Mouse (Mus musculus): ENCODE data around the gene Lgr5. TPM values are rescaled to one million over a fixed set of nuclear protein-coding genes. Genes with fewer than 3 reads are reported as not detected.

The Lgr5 gene
- polyA plus RNA-seq, 1 experiment from 2014 or later: 0.35 TPM

- TF ChIP-seq EP300 (IDR thresholded peaks at IDR 0.05): no peak
- TF ChIP-seq CTCF (IDR thresholded peaks at IDR 0.05): no peak
- no peaks in the 10 kb centered on the region for H3K4me1 ChIP-seq (ENCODE audit: insufficient read depth, low read depth, low read length)
- DNase-seq (ENCODE audit: low spot score) (no peak), ATAC-seq (no peak)
- H3K27me3 ChIP-seq (replicated peaks; ENCODE audit: insufficient read depth, low read length): no peaks in the 10 kb centered on the region
- H3K36me3 ChIP-seq (ENCODE audit: insufficient read depth, low read length): no peaks in the 10 kb centered on the region
- no peak overlapping the region for H3K9ac ChIP-seq (replicated peaks; ENCODE audit: low read depth)
- no peak overlapping the region for H3K27ac ChIP-seq (ENCODE audit: low read length)
- 78% methylated on average over 3 of the region's 3 CpGs for WGBS
- H3K4me2 ChIP-seq (replicated peaks; ENCODE audit: low read depth, low read length): no peak overlapping the region
- no peak overlapping the region for H3K4me3 ChIP-seq (ENCODE audit: low read depth, low read length)
- H3K9me3 ChIP-seq (ENCODE audit: low read length): no peaks in the 10 kb centered on the region
Observed at GRCm38 (mm10) chr10:115518845-115519244, 68.7 kb downstream of the Lgr5 start.

- TF ChIP-seq EP300 (IDR thresholded peaks at IDR 0.05) (no peak), CTCF (IDR thresholded peaks at IDR 0.05) (no peak)
- Histone ChIP-seq H3K27ac (ENCODE audit: low read length) (no peak overlapping the region), H3K9ac (replicated peaks; ENCODE audit: low read depth) (no peak overlapping the region), H3K4me1 (ENCODE audit: insufficient read depth, low read depth, low read length) (no peaks in the 10 kb centered on the region), H3K4me2 (replicated peaks; ENCODE audit: low read depth, low read length) (no peak overlapping the region), H3K27me3 (replicated peaks; ENCODE audit: insufficient read depth, low read length) (no peaks in the 10 kb centered on the region), H3K9me3 (ENCODE audit: low read length) (no peaks in the 10 kb centered on the region), H3K4me3 (ENCODE audit: low read depth, low read length) (no peak overlapping the region), H3K36me3 (ENCODE audit: insufficient read depth, low read length) (no peaks in the 10 kb centered on the region)
- WGBS: 57% methylated on average over 7 of the region's 7 CpGs
- no peak for ATAC-seq
- no peak for DNase-seq (ENCODE audit: low spot score)
Observed at GRCm38 (mm10) chr10:115515503-115515902, 72.1 kb downstream of the Lgr5 start.

- H3K4me1 ChIP-seq (ENCODE audit: insufficient read depth, low read depth, low read length): no peaks in the 10 kb centered on the region
- no peak overlapping the region for H3K27ac ChIP-seq (ENCODE audit: low read length)
- no peak overlapping the region for H3K4me3 ChIP-seq (ENCODE audit: low read depth, low read length)
- H3K27me3 ChIP-seq (replicated peaks; ENCODE audit: insufficient read depth, low read length): no peaks in the 10 kb centered on the region
- WGBS: 90% methylated on average over 5 of the region's 5 CpGs
- ATAC-seq: no peak
- H3K9me3 ChIP-seq (ENCODE audit: low read length): no peaks in the 10 kb centered on the region
- H3K36me3 ChIP-seq (ENCODE audit: insufficient read depth, low read length): no peaks in the 10 kb centered on the region
- no peak overlapping the region for H3K9ac ChIP-seq (replicated peaks; ENCODE audit: low read depth)
- no peak for DNase-seq (ENCODE audit: low spot score)
- TF ChIP-seq EP300 (IDR thresholded peaks at IDR 0.05) (no peak), CTCF (IDR thresholded peaks at IDR 0.05) (no peak)
- no peak overlapping the region for H3K4me2 ChIP-seq (replicated peaks; ENCODE audit: low read depth, low read length)
Observed at GRCm38 (mm10) chr10:115510959-115511358, 76.6 kb downstream of the Lgr5 start.

- WGBS: 45% methylated on average over 16 of the region's 16 CpGs
Observed at GRCm38 (mm10) chr10:115505631-115506239, 81.8 kb downstream of the Lgr5 start.

GRCm38 (mm10) chr10:115505155-115505554 lies 82.4 kb downstream of the Lgr5 start:
- H3K27ac ChIP-seq (ENCODE audit: low read length): no peak overlapping the region
- H3K9ac ChIP-seq (replicated peaks; ENCODE audit: low read depth): no peak overlapping the region
- no peak overlapping the region for H3K4me2 ChIP-seq (replicated peaks; ENCODE audit: low read depth, low read length)
- H3K9me3 ChIP-seq (ENCODE audit: low read length): no peaks in the 10 kb centered on the region
- TF ChIP-seq CTCF (IDR thresholded peaks at IDR 0.05) (no peak), EP300 (IDR thresholded peaks at IDR 0.05) (no peak)
- ATAC-seq (no peak), DNase-seq (ENCODE audit: low spot score) (no peak)
- WGBS: 82% methylated on average over 10 of the region's 10 CpGs
- H3K27me3 ChIP-seq (replicated peaks; ENCODE audit: insufficient read depth, low read length): no peaks in the 10 kb centered on the region
- no peak overlapping the region for H3K4me3 ChIP-seq (ENCODE audit: low read depth, low read length)
- no peaks in the 10 kb centered on the region for H3K4me1 ChIP-seq (ENCODE audit: insufficient read depth, low read depth, low read length)
- H3K36me3 ChIP-seq (ENCODE audit: insufficient read depth, low read length): no peaks in the 10 kb centered on the region

More at GRCm38 (mm10) chr10:115505631-115506239, 81.8 kb downstream of the Lgr5 start:
- Histone ChIP-seq H3K4me1 (ENCODE audit: insufficient read depth, low read depth, low read length) (no peaks in the 10 kb centered on the region), H3K36me3 (ENCODE audit: insufficient read depth, low read length) (no peaks in the 10 kb centered on the region), H3K4me2 (replicated peaks; ENCODE audit: low read depth, low read length) (no peak overlapping the region), H3K4me3 (ENCODE audit: low read depth, low read length) (no peak overlapping the region), H3K27ac (ENCODE audit: low read length) (no peak overlapping the region), H3K27me3 (replicated peaks; ENCODE audit: insufficient read depth, low read length) (no peaks in the 10 kb centered on the region), H3K9ac (replicated peaks; ENCODE audit: low read depth) (no peak overlapping the region), H3K9me3 (ENCODE audit: low read length) (no peaks in the 10 kb centered on the region)
- TF ChIP-seq CTCF (IDR thresholded peaks at IDR 0.05) (no peak), EP300 (IDR thresholded peaks at IDR 0.05) (no peak)
- no peak for ATAC-seq
- DNase-seq (ENCODE audit: low spot score): no peak

GRCm38 (mm10) chr10:115493778-115494141 lies 93.8 kb downstream of the Lgr5 start:
- DNase-seq (ENCODE audit: low spot score) (no peak), ATAC-seq (no peak)
- H3K27ac ChIP-seq (ENCODE audit: low read length): no peak overlapping the region
- H3K4me3 ChIP-seq (ENCODE audit: low read depth, low read length): no peak overlapping the region
- H3K36me3 ChIP-seq (ENCODE audit: insufficient read depth, low read length): no peaks in the 10 kb centered on the region
- TF ChIP-seq CTCF (IDR thresholded peaks at IDR 0.05) (no peak), EP300 (IDR thresholded peaks at IDR 0.05) (no peak)
- WGBS: 5% methylated on average over 7 of the region's 7 CpGs
- no peaks in the 10 kb centered on the region for H3K27me3 ChIP-seq (replicated peaks; ENCODE audit: insufficient read depth, low read length)
- no peaks in the 10 kb centered on the region for H3K9me3 ChIP-seq (ENCODE audit: low read length)
- H3K4me2 ChIP-seq (replicated peaks; ENCODE audit: low read depth, low read length): no peak overlapping the region
- no peak overlapping the region for H3K9ac ChIP-seq (replicated peaks; ENCODE audit: low read depth)
- no peaks in the 10 kb centered on the region for H3K4me1 ChIP-seq (ENCODE audit: insufficient read depth, low read depth, low read length)
